Mouse (Mus musculus) liver, embryonic 18 days (tissue): ENCODE results near the gene Ubxn11. TPM values are rescaled to one million over a fixed set of nuclear protein-coding genes. Genes with fewer than 3 reads are reported as not detected.

Experiments used
- polyA plus RNA-seq: library from polyadenylated mRNA; depleted of rRNA; stranded (reverse); fragments of >200 nt; gene quantifications from 2 replicates; pipeline ENCODE4 v1.2.3, GENCODE M21; 2012; rRNA removed

Gene Ubxn11
- 1.2 and 1.6 TPM in 2 replicates for polyA plus RNA-seq

GRCm38 (mm10) chr4:134101979-134102741, at the start of gene Ubxn11:
Gene Ubxn11, plus strand, starts transcription at chr4:134102570.

GRCm38 (mm10) chr4:134053538-134053937, 48.8 kb upstream of the Ubxn11 start, which contains the start of gene Zfp683:
Gene Zfp683, plus strand, starts transcription at chr4:134053838.

DNA sequence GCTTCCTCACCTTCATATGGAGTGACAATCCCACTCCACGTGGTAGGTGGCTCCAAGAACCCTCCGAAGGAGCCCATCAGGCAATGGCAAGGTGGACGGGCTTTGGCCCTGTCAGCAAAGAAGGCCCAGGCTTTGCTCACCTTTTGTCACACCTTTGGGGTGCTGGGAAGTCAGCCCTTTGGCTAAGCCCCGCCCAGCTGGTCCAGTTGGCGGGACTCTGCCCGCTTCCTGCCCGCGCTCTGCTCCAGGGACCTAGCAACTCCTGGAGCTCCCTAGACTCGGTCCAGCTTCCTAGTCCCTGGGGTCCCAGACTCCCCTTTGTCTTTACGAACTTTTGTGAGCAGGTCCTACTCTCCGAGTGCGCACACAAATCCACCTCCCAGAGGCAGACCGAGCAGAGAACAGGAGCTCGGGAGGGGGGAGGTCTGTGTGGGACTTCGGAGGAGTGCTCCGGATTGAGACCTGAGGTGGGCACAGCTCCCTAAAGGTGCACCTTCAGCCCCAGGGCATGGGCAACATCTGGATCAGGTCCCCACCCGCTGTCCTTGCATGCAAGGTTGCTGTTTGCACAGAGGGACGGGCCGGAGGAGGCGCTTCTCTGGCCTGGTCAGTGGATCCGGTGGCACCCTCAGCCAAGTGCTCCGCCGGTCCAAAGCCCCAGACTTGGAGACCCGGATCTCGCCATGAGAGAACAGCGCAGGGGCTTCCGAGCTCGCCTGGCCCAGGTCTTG, 42.1 kb upstream of the Ubxn11 start, which contains the start of gene Crybg2:
TSS of gene Crybg2 (plus strand) at position 681 of the 731 bp plus-strand sequence.

DNA sequence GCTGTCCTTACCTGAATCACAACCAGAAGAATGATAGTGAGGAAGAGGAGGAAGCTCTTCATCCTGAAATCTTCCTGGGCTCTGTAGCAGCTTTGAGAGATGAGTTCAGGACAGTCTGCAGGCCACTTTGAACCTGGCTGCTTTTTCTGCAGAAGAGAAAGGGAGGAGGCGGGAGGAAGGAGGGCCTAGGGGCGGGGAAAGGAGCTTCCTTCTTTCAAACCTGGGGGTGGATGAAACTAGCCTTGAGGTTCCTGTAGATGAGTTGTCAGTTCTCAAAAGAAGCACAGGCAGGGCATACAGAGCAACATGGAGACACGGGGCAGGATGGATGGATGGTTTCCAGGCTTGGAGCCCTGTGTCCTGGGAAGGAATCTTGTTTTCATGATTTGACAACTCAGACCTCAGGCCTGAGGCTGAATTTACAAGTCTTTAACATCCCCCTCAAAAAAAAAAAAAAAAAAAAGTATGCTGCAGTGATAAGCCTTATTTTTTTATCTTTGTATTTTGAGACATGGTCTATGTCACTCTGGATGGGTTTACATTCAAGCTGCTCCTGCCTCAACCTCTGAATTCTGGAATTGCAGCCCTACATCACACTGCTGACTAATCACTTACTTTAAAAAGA, 7.3 kb upstream of the Ubxn11 start, which contains the start of gene Cd52:
TSS of gene Cd52 (minus strand) at position 160 of the 625 bp plus-strand sequence.

DNA sequence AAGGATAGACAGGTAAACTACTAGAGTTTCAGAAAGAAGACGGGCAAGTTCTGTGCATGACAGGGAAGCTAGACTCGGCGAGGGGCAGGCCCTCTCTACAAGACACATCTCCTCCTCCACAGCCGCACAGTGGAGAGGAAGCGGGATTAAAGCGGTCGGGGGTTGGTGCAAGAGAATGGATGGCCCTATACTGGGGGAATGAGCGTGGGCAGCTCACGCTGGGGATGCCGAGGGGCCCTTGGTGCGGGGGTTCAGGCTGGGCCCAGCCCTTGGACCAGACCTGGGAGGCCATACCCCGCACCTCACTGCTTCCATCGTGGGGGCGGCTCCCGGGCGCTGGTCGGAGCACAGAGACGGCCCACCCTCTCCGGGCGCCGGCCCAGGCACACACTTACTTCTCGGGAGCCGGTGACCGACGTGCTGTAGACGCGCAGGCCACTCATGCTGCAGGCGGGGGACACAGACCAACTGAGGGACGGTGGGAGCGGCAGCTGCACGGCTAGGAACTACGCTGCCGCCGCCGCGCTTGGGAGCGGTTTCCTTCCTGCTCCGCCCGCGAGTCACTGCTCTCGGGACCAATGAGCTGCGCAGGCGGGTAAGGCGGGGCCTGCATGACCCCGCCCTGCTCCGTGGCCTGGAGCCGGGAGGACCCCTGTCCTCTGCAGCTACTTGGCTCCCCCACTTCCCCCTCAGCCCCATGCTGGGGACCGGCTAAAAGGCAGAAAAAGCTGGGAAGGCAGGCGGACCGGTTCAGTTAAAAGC, 26.0 kb downstream of the Ubxn11 start, which contains the start of gene Sh3bgrl3:
TSS of gene Sh3bgrl3 (minus strand) at position 569 of the 762 bp plus-strand sequence.

Other genes starting within 250 kb of the Ubxn11 start
- gene Rps6ka1, start 214.8 kb upstream of the Ubxn11 start, polyA plus RNA-seq = 26.8 and 32.6 TPM in 2 replicates
- gene Hmgn2, start 133.9 kb upstream of the Ubxn11 start, polyA plus RNA-seq = 189 and 209 TPM in 2 replicates
- gene Dhdds, start 101.7 kb upstream of the Ubxn11 start, polyA plus RNA-seq = 13.7 and 17.0 TPM in 2 replicates
- 2.5 and 2.7 TPM in 2 replicates for gene Lin28a, start 83.7 kb upstream of the Ubxn11 start, polyA plus RNA-seq
- 0.16 and 0.19 TPM in 2 replicates for gene Zfp683, start 48.7 kb upstream of the Ubxn11 start, polyA plus RNA-seq
- 0.42 and 0.64 TPM in 2 replicates for gene Crybg2, start 41.8 kb upstream of the Ubxn11 start, polyA plus RNA-seq
- 76.3 and 82.7 TPM in 2 replicates for gene Cd52, start 7.5 kb upstream of the Ubxn11 start, polyA plus RNA-seq
- 108 and 113 TPM in 2 replicates for gene Sh3bgrl3, start 26.2 kb downstream of the Ubxn11 start, polyA plus RNA-seq
- gene Cep85, start 84.5 kb downstream of the Ubxn11 start, polyA plus RNA-seq = 19.8 and 21.9 TPM in 2 replicates
- gene Gm7534, start 100.4 kb downstream of the Ubxn11 start, polyA plus RNA-seq = not detected in 2 replicates
- 0.01 and 0.02 TPM in 2 replicates for gene Catsper4, start 124.8 kb downstream of the Ubxn11 start, polyA plus RNA-seq
- gene Cnksr1, start 135.8 kb downstream of the Ubxn11 start, polyA plus RNA-seq = 0.17 and 0.25 TPM in 2 replicates
- not detected in 2 replicates for gene E130218I03Rik, start 141.1 kb downstream of the Ubxn11 start, polyA plus RNA-seq
- 4.9 and 5.3 TPM in 2 replicates for gene Zfp593, start 143.0 kb downstream of the Ubxn11 start, polyA plus RNA-seq
- not detected in 2 replicates for gene Gm30191, start 144.4 kb downstream of the Ubxn11 start, polyA plus RNA-seq
- 1.3 and 1.4 TPM in 2 replicates for gene Grrp1, start 151.5 kb downstream of the Ubxn11 start, polyA plus RNA-seq
- 3.4 TPM in 2 replicates for gene Pdik1l, start 185.3 kb downstream of the Ubxn11 start, polyA plus RNA-seq
- 0.14 and 0.17 TPM in 2 replicates for gene Trim63, start 212.6 kb downstream of the Ubxn11 start, polyA plus RNA-seq
- gene Slc30a2, start 240.6 kb downstream of the Ubxn11 start, polyA plus RNA-seq = 0.01 and 0.02 TPM in 2 replicates